Mouse (Mus musculus) midbrain, postnatal 0 days (tissue): ENCODE data around the gene Ap4b1. TPM values are rescaled to one million over a fixed set of nuclear protein-coding genes. Genes with fewer than 3 reads are reported as not detected.
A peak's percentile ranks its signal among the peaks of the same experiment; 100 is the strongest.

ENCODE experiments used
- ATAC-seq: fragments of 200-750 bp; cut with Nextera tagmentation; 2 replicates; pipeline ENCODE4 v1.8.0; 2017; ENCODE audit warnings: moderate number of reproducible peaks, mild to moderate bottlenecking, moderate TSS enrichment, moderate library complexity; ENCODE audit not compliant: low FRiP score
- DNase-seq: peaks from one replicate; pipeline ENCODE4 v3.0.0-alpha.2; 2015; ENCODE audit warnings: low spot score
- H3K27ac ChIP-seq: fragments of 300-500 bp; sonication (generic); 2 replicates; pipeline ENCODE4 v1.5.1; 2014; ENCODE audit warnings: low read depth, mild to moderate bottlenecking, low read length, mixed read lengths
- H3K27me3 ChIP-seq: fragments of 300-500 bp; sonication (generic); 2 replicates; pipeline ENCODE4 v1.6.1; 2014; ENCODE audit warnings: low read length, control low read depth, mixed read lengths; ENCODE audit not compliant: insufficient read depth
- H3K36me3 ChIP-seq: fragments of 300-500 bp; sonication (generic); 2 replicates; pipeline ENCODE4 v1.6.1; 2014; ENCODE audit warnings: low read length, control low read depth, mixed read lengths; ENCODE audit not compliant: insufficient read depth
- H3K4me1 ChIP-seq: fragments of 300-500 bp; sonication (generic); 2 replicates; pipeline ENCODE4 v1.6.1; 2014; ENCODE audit warnings: mild to moderate bottlenecking, control low read depth, antibody characterized with exemption, low read length, mixed read lengths; ENCODE audit not compliant: insufficient read depth
- H3K4me2 ChIP-seq: fragments of 300-500 bp; sonication (generic); 2 replicates; pipeline ENCODE4 v1.6.1; 2014; ENCODE audit warnings: low read depth, mild to moderate bottlenecking, low read length, mixed read lengths; ENCODE audit not compliant: poor library complexity, severe bottlenecking
- H3K4me3 ChIP-seq: fragments of 300-500 bp; sonication (generic); 2 replicates; pipeline ENCODE4 v1.5.1; 2014; ENCODE audit warnings: low read depth, mild to moderate bottlenecking, low read length, moderate library complexity
- H3K9ac ChIP-seq: fragments of 300-500 bp; sonication (generic); replicated peaks from 2 replicates; pipeline ENCODE4 v1.6.1; 2014; ENCODE audit warnings: mild to moderate bottlenecking, low read length, moderate library complexity, mixed read lengths; ENCODE audit not compliant: poor library complexity, severe bottlenecking
- H3K9me3 ChIP-seq: fragments of 300-500 bp; sonication (generic); 2 replicates; pipeline ENCODE4 v1.6.1; 2016; ENCODE audit warnings: low read length, control low read depth
- CTCF ChIP-seq: IDR thresholded peaks from 2 replicates; pipeline ENCODE4 v1.5.1; 2016; ENCODE audit warnings: antibody characterized with exemption, mild to moderate bottlenecking
- WGBS: fragments of 180-500 bp; shearing (Covaris S2); extraction: QIAGEN DNeasy Blood & Tissue Kit; methylation state at CpG from one replicate; pipeline ENCODE4 v1.1.7; 2014; 5-methylcytosine and 5-hydroxymethylcytosine counted together
- polyA plus RNA-seq: library from polyadenylated mRNA; unstranded; fragments of >200 nt; fragmentation: Nextera tagmentation; extraction: Ambion mirVana; gene quantifications from 2 replicates; pipeline ENCODE4 v1.2.1, GENCODE M21; 2015
- total RNA-seq: library from RNA; depleted of rRNA; stranded (reverse); fragments of >200 nt; gene quantifications from 2 replicates; pipeline ENCODE4 v1.2.3, GENCODE M21; 2014; rRNA removed

The Ap4b1 gene
- total and polyA plus RNA-seq, 2 experiments from 2014 or later, result 16.2 to 28.2 TPM

DNA sequence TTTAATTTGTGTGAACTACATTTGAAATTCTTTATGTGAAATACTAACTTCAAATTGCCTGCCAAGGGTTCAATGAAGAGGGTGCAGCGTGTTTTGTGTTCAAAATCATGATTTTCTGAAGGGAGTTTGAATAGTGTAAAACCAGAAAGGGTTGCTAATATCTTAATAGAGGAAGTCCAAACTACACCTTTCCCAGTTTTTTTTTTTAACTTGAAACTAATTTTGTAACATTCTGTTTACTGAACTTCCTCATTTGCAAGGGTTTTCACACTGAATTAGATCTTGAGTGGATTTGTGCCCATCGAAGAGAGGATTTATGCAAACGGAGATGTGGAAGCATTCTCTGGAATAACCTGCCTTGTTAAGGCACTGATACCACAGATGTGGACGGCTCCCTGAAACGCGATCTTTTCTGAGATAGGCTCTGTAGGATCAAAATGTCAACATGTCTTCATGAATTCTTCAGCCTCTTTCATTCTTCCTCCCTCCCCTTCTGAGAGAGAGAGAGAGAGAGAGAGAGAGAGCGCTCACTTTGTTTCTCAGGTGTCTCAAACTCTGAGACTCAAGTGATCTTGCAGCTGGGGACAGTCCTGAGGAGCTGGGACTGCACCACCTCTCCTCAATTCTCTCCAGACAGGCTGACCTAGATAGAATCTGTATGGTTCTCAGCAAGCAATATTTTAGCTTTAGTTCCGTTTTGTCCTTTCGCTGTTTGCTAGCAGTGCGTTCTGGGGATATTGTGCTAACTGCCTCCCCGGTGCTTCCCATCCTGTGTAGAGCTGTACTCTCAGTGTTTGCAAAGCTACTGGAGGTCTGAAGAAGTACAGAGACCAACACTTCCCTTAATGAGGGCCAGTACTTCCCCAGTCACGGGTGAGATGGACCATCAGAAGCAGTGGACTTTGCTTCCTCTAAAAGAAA is 49.8 kb downstream of the Ap4b1 start, which contains the start of gene Ptpn22:
Ptpn22 (plus strand) TSS at position 915 of the 921 bp plus-strand sequence.
- H3K4me1 ChIP-seq, result no peaks in the 10 kb centered on the region
- H3K4me2 ChIP-seq, result no peak within 1 kb of the TSS
- DNase-seq, result no peak
- no peak for TF ChIP-seq CTCF
- no peaks in the 10 kb centered on the region for H3K36me3 ChIP-seq
- no peak for ATAC-seq
- H3K9me3 ChIP-seq, result no peaks in the 10 kb centered on the region
- H3K27me3 ChIP-seq, result no peaks in the 10 kb centered on the region
- H3K9ac ChIP-seq, result no peak within 1 kb of the TSS
- no peak within 1 kb of the TSS for H3K4me3 ChIP-seq
- H3K27ac ChIP-seq, result no peak within 1 kb of the TSS
- WGBS, result 70% methylated on average over 12 of the region's 12 CpGs

GRCm38 (mm10) chr3:103859851-103860391 is 50.6 kb downstream of the Ap4b1 start:
- DNase-seq (peak; percentile 11), ATAC-seq (no peak)
- TF ChIP-seq CTCF, result no peak
- Histone ChIP-seq H3K9me3 (no peaks in the 10 kb centered on the region), H3K36me3 (no peaks in the 10 kb centered on the region), H3K27me3 (no peaks in the 10 kb centered on the region), H3K4me2 (no peak overlapping the region), H3K4me1 (no peaks in the 10 kb centered on the region), H3K9ac (no peak overlapping the region), H3K4me3 (no peak overlapping the region), H3K27ac (no peak overlapping the region)
- WGBS, result 65% methylated on average over 6 of the region's 6 CpGs

GRCm38 (mm10) chr3:103862721-103863220 is 53.5 kb downstream of the Ap4b1 start:
- WGBS, result 87% methylated on average over 4 of the region's 4 CpGs
- no peaks in the 10 kb centered on the region for H3K4me1 ChIP-seq
- DNase-seq, result no peak
- H3K9ac ChIP-seq, result no peak overlapping the region
- H3K27ac ChIP-seq, result no peak overlapping the region
- ATAC-seq, result no peak
- no peak overlapping the region for H3K4me3 ChIP-seq
- no peaks in the 10 kb centered on the region for H3K36me3 ChIP-seq
- no peak overlapping the region for H3K4me2 ChIP-seq
- H3K27me3 ChIP-seq, result no peaks in the 10 kb centered on the region
- H3K9me3 ChIP-seq, result no peaks in the 10 kb centered on the region
- TF ChIP-seq CTCF, result no peak

DNA sequence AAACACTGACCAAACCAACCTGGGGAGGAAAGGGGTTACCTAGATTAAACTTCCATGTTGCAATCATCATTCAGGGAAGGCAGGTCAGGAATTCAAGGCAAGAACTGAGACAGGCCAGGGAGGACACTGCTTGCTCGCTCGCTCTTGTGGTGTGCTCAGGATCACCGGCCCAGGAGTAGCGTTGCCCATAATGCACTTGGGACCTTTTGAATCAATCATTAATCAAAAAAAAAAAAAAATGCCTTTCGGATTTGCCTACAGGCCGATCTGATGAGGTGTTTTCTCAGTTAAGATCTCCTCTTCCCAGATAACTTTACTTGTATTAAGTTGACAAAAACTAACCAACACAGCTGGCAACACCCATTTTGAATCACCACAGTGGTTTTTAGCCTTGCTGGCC is 54.9 kb downstream of the Ap4b1 start:
- no peak overlapping the region for H3K4me3 ChIP-seq
- ATAC-seq, result no peak
- no peak for DNase-seq
- H3K36me3 ChIP-seq, result no peaks in the 10 kb centered on the region
- H3K27me3 ChIP-seq, result no peaks in the 10 kb centered on the region
- 85% methylated on average over 6 of the region's 6 CpGs for WGBS
- H3K9me3 ChIP-seq, result no peaks in the 10 kb centered on the region
- no peak overlapping the region for H3K4me2 ChIP-seq
- H3K27ac ChIP-seq, result no peak overlapping the region
- H3K4me1 ChIP-seq, result no peaks in the 10 kb centered on the region
- H3K9ac ChIP-seq, result no peak overlapping the region
- TF ChIP-seq CTCF, result no peak

- no peak for DNase-seq
- no peak overlapping the region for H3K4me2 ChIP-seq
- WGBS, result 90% methylated on average over 5 of the region's 5 CpGs
- H3K36me3 ChIP-seq, result no peaks in the 10 kb centered on the region
- no peak for TF ChIP-seq CTCF
- no peak overlapping the region for H3K9ac ChIP-seq
- no peaks in the 10 kb centered on the region for H3K9me3 ChIP-seq
- H3K27me3 ChIP-seq, result no peaks in the 10 kb centered on the region
- H3K27ac ChIP-seq, result no peak overlapping the region
- no peak for ATAC-seq
- H3K4me3 ChIP-seq, result no peak overlapping the region
- H3K4me1 ChIP-seq, result no peaks in the 10 kb centered on the region
Observed at GRCm38 (mm10) chr3:103867424-103867971, 58.2 kb downstream of the Ap4b1 start.

DNA sequence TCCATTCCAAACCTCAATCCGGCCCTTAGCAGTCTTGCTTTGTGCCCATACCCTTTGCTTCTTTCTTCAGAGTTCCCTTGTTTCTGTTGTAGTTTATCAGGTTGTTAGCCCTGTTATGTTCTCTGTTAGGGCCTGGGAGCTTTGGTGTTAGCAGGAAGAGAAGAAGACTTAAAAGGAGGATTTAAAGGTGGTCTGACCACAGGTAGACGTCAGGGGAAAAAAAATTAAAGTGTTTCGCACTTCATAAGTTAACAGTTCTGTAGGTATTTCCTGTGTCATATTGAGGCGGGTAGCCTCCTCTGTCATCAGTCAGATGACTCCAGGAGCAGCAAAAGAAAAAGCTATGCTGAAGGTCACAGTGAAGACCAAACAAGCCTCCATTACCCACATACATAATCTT is 58.7 kb downstream of the Ap4b1 start:
- Histone ChIP-seq H3K9me3 (no peaks in the 10 kb centered on the region), H3K9ac (no peak overlapping the region), H3K27me3 (no peaks in the 10 kb centered on the region), H3K4me1 (no peaks in the 10 kb centered on the region), H3K4me2 (no peak overlapping the region), H3K4me3 (no peak overlapping the region), H3K36me3 (no peaks in the 10 kb centered on the region), H3K27ac (no peak overlapping the region)
- DNase-seq, result no peak
- no peak for TF ChIP-seq CTCF
- 89% methylated on average over 4 of the region's 4 CpGs for WGBS
- no peak for ATAC-seq

Other genes starting within 250 kb of the Ap4b1 start
- 29.5 and 30.7 TPM in 2 replicates for gene Syt6, start 234.3 kb upstream of the Ap4b1 start, total RNA-seq
- 9.0 and 10.0 TPM in 2 replicates for gene Syt6, start 234.3 kb upstream of the Ap4b1 start, polyA plus RNA-seq
- not detected in 2 replicates for gene Atg4a-ps, start 163.5 kb upstream of the Ap4b1 start, total RNA-seq
- gene Atg4a-ps, start 163.5 kb upstream of the Ap4b1 start, polyA plus RNA-seq, result 0.22 TPM in 1 of 2 replicates, not detected in the other
- 7.5 and 9.0 TPM in 2 replicates for gene Olfml3, start 71.5 kb upstream of the Ap4b1 start, total RNA-seq
- 7.0 and 8.9 TPM in 2 replicates for gene Olfml3, start 71.5 kb upstream of the Ap4b1 start, polyA plus RNA-seq
- not detected in 2 replicates for gene Gm10964, start 70.2 kb upstream of the Ap4b1 start, total RNA-seq
- not detected in 2 replicates for gene Gm10964, start 70.2 kb upstream of the Ap4b1 start, polyA plus RNA-seq
- gene Hipk1, start 18.0 kb upstream of the Ap4b1 start, total RNA-seq, result 59.8 and 77.2 TPM in 2 replicates
- gene Hipk1, start 18.0 kb upstream of the Ap4b1 start, polyA plus RNA-seq, result 7.2 and 7.7 TPM in 2 replicates
- gene Dclre1b, start 76 bp upstream of the Ap4b1 start, total RNA-seq, result 4.3 and 6.9 TPM in 2 replicates
- 16.2 and 17.5 TPM in 2 replicates for gene Dclre1b, start 76 bp upstream of the Ap4b1 start, polyA plus RNA-seq
- gene Gm43064, start 53 bp downstream of the Ap4b1 start, total RNA-seq, result 0.47 and 3.2 TPM in 2 replicates
- 0.09 and 0.35 TPM in 2 replicates for gene Gm43064, start 53 bp downstream of the Ap4b1 start, polyA plus RNA-seq
- 2.5 TPM in 1 of 2 replicates, not detected in the other for gene Bcl2l15, start 23.1 kb downstream of the Ap4b1 start, total RNA-seq
- gene Bcl2l15, start 23.1 kb downstream of the Ap4b1 start, polyA plus RNA-seq, result 0.17 TPM in 1 of 2 replicates, not detected in the other
- 0.09 TPM in 1 of 2 replicates, not detected in the other for gene Ptpn22, start 50.3 kb downstream of the Ap4b1 start, total RNA-seq
- gene Ptpn22, start 50.3 kb downstream of the Ap4b1 start, polyA plus RNA-seq, result 0.43 and 0.64 TPM in 2 replicates
- 35.5 and 38.4 TPM in 2 replicates for gene Rsbn1, start 104.6 kb downstream of the Ap4b1 start, total RNA-seq
- 18.6 and 21.7 TPM in 2 replicates for gene Rsbn1, start 104.6 kb downstream of the Ap4b1 start, polyA plus RNA-seq
- 24.3 and 31.6 TPM in 2 replicates for gene Phtf1, start 158.6 kb downstream of the Ap4b1 start, total RNA-seq
- 14.9 and 15.9 TPM in 2 replicates for gene Phtf1, start 158.6 kb downstream of the Ap4b1 start, polyA plus RNA-seq